Mouse (Mus musculus) embryo, embryonic 9.5 days (tissue): ENCODE data around the gene Bcor.

Source experiments
- DNase-seq: peaks from one replicate; pipeline ENCODE4 v3.0.0-alpha.2; 2017; ENCODE audit errors: extremely low spot score

Gene Bcor

GRCm38 (mm10) chrX:12086674-12087510 is 73.3 kb downstream of the Bcor start:
- DNase-seq: peak; percentile 42

- DNase-seq: no peak
Observed at GRCm38 (mm10) chrX:12085949-12086348, 74.2 kb downstream of the Bcor start.

- DNase-seq: no peak
Observed at GRCm38 (mm10) chrX:12085290-12085689, 74.9 kb downstream of the Bcor start.

GRCm38 (mm10) chrX:12084698-12085097 is 75.5 kb downstream of the Bcor start:
- no peak for DNase-seq

GRCm38 (mm10) chrX:12083631-12084030 is 76.5 kb downstream of the Bcor start:
- DNase-seq: no peak

- peak; percentile 25 for DNase-seq
Observed at GRCm38 (mm10) chrX:12082736-12083135, 77.4 kb downstream of the Bcor start.

- no peak for DNase-seq
Observed at GRCm38 (mm10) chrX:12082184-12082583, 78.0 kb downstream of the Bcor start.

GRCm38 (mm10) chrX:12081741-12082155 is 78.4 kb downstream of the Bcor start:
- DNase-seq: peak; percentile 19

- peak; percentile 68 for DNase-seq
Observed at GRCm38 (mm10) chrX:12080904-12081740, 79.0 kb downstream of the Bcor start.

GRCm38 (mm10) chrX:12080095-12080903 is 79.9 kb downstream of the Bcor start:
- peak; percentile 74 for DNase-seq

- peak; percentile 40 for DNase-seq
Observed at GRCm38 (mm10) chrX:12079309-12080094, 80.7 kb downstream of the Bcor start.

GRCm38 (mm10) chrX:12079059-12079308 is 81.2 kb downstream of the Bcor start:
- no peak for DNase-seq

GRCm38 (mm10) chrX:12078195-12079058 is 81.7 kb downstream of the Bcor start:
- DNase-seq: peak; percentile 46

- no peak for DNase-seq
Observed at GRCm38 (mm10) chrX:12077601-12077980, 82.6 kb downstream of the Bcor start.

- peak; percentile 57 for DNase-seq
Observed at GRCm38 (mm10) chrX:12076763-12077600, 83.2 kb downstream of the Bcor start.

GRCm38 (mm10) chrX:12072721-12073120 is 87.4 kb downstream of the Bcor start:
- DNase-seq: no peak

- no peak for DNase-seq
Observed at GRCm38 (mm10) chrX:12068978-12069724, 91.0 kb downstream of the Bcor start.

GRCm38 (mm10) chrX:12067851-12068510 is 92.2 kb downstream of the Bcor start:
- no peak for DNase-seq
